Mouse (Mus musculus): ENCODE results near the gene Sesn1. TPM values are rescaled to one million over a fixed set of nuclear protein-coding genes. Genes with fewer than 3 reads are reported as not detected.

The Sesn1 gene
- polyA plus RNA-seq, 1 experiment, result 55.4 TPM

GRCm38 (mm10) chr10:41827784-41828183 lies 18.0 kb downstream of the Sesn1 start:
- H3K36me3 ChIP-seq (ENCODE audit: control insufficient read depth, insufficient read depth, low read length), result no peaks in the 10 kb centered on the region
- no peak overlapping the region for H3K4me3 ChIP-seq (ENCODE audit: low read depth, low read length)
- H3K27ac ChIP-seq (ENCODE audit: insufficient read depth, low read depth, low read length), result no peak overlapping the region
- 91% methylated on average over 4 of the region's 4 CpGs for WGBS
- H3K27me3 ChIP-seq (ENCODE audit: control insufficient read depth, insufficient read depth, low read length), result no peaks in the 10 kb centered on the region
- H3K4me1 ChIP-seq (ENCODE audit: control insufficient read depth, insufficient read depth, insufficient read length, low read length), result peaks cover 8% of the 10 kb centered on the region; the same call in 1 of the 2 replicates
- TF ChIP-seq POLR2A (IDR thresholded peaks at IDR 0.05; ENCODE audit: low read depth, low read length) (no peak), CTCF (IDR thresholded peaks at IDR 0.05; ENCODE audit: extremely low read depth, insufficient read length, insufficient replicate concordance, low read depth, low read length) (no peak)

GRCm38 (mm10) chr10:41829191-41829590 lies 19.5 kb downstream of the Sesn1 start:
- H3K27ac ChIP-seq (ENCODE audit: insufficient read depth, low read depth, low read length), result no peak overlapping the region
- TF ChIP-seq POLR2A (IDR thresholded peaks at IDR 0.05; ENCODE audit: low read depth, low read length), result no peak
- TF ChIP-seq CTCF (IDR thresholded peaks at IDR 0.05; ENCODE audit: extremely low read depth, insufficient read length, insufficient replicate concordance, low read depth, low read length), result no peak
- H3K4me1 ChIP-seq (ENCODE audit: control insufficient read depth, insufficient read depth, insufficient read length, low read length), result peaks cover 5% of the 10 kb centered on the region; the same call in 1 of the 2 replicates
- no peak overlapping the region for H3K4me3 ChIP-seq (ENCODE audit: low read depth, low read length)
- WGBS, result 88% methylated on average over 5 of the region's 5 CpGs
- no peaks in the 10 kb centered on the region for H3K27me3 ChIP-seq (ENCODE audit: control insufficient read depth, insufficient read depth, low read length)
- H3K36me3 ChIP-seq (ENCODE audit: control insufficient read depth, insufficient read depth, low read length), result no peaks in the 10 kb centered on the region

DNA sequence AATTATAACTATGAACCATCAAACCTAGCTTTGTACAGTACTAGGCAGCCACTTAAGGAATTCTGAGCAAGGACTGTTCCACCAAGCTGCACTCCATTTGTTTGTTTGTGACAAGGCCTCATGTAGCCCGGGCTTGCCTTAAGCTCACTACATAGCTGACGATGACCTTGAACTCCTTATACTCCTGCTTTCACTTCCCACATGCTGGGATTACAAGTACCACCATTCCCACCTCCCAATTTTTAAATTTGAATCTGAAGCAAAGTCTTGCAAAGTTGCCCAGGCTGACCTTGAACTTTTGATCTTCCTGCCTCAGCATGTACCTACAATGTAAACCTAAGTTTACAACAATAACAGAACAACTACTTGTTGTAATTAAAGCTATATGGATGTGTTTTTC lies 20.2 kb downstream of the Sesn1 start:
- Histone ChIP-seq H3K4me1 (ENCODE audit: control insufficient read depth, insufficient read depth, insufficient read length, low read length) (peaks cover 5% of the 10 kb centered on the region; the same call in 1 of the 2 replicates), H3K27me3 (ENCODE audit: control insufficient read depth, insufficient read depth, low read length) (no peaks in the 10 kb centered on the region), H3K27ac (ENCODE audit: insufficient read depth, low read depth, low read length) (no peak overlapping the region), H3K36me3 (ENCODE audit: control insufficient read depth, insufficient read depth, low read length) (no peaks in the 10 kb centered on the region), H3K4me3 (ENCODE audit: low read depth, low read length) (no peak overlapping the region)
- 83% methylated on average over 2 of the region's 2 CpGs for WGBS
- TF ChIP-seq POLR2A (IDR thresholded peaks at IDR 0.05; ENCODE audit: low read depth, low read length), result no peak
- TF ChIP-seq CTCF (IDR thresholded peaks at IDR 0.05; ENCODE audit: extremely low read depth, insufficient read length, insufficient replicate concordance, low read depth, low read length), result no peak

DNA sequence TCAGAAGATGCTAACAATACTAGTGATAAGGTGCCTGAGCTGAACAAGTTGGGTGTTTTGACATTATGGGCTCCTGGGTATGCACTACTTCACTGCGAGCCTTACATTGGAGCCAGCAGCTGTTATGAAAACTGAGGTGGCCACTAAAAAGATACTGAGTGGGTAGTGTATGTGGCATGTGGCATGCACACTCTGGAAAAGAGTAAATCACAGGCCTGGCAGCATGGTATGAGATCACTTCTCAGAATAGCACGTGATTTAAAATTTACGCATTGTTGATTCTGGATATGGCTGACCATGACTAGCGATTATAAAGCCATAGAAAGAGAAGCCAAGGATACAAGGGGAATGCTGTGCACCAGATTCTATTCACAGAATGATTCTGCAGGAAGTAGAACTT lies 20.7 kb downstream of the Sesn1 start:
- H3K27me3 ChIP-seq (ENCODE audit: control insufficient read depth, insufficient read depth, low read length), result no peaks in the 10 kb centered on the region
- no peak overlapping the region for H3K4me3 ChIP-seq (ENCODE audit: low read depth, low read length)
- H3K27ac ChIP-seq (ENCODE audit: insufficient read depth, low read depth, low read length), result no peak overlapping the region
- 74% methylated on average over 4 of the region's 4 CpGs for WGBS
- TF ChIP-seq CTCF (IDR thresholded peaks at IDR 0.05; ENCODE audit: extremely low read depth, insufficient read length, insufficient replicate concordance, low read depth, low read length) (no peak), POLR2A (IDR thresholded peaks at IDR 0.05; ENCODE audit: low read depth, low read length) (no peak)
- H3K4me1 ChIP-seq (ENCODE audit: control insufficient read depth, insufficient read depth, insufficient read length, low read length), result peaks cover 5% of the 10 kb centered on the region; the same call in 1 of the 2 replicates
- H3K36me3 ChIP-seq (ENCODE audit: control insufficient read depth, insufficient read depth, low read length), result no peaks in the 10 kb centered on the region

- Histone ChIP-seq H3K4me1 (ENCODE audit: control insufficient read depth, insufficient read depth, insufficient read length, low read length) (peaks cover 5% of the 10 kb centered on the region; the same call in 1 of the 2 replicates), H3K27ac (ENCODE audit: insufficient read depth, low read depth, low read length) (no peak overlapping the region), H3K4me3 (ENCODE audit: low read depth, low read length) (no peak overlapping the region), H3K27me3 (ENCODE audit: control insufficient read depth, insufficient read depth, low read length) (no peaks in the 10 kb centered on the region), H3K36me3 (ENCODE audit: control insufficient read depth, insufficient read depth, low read length) (no peaks in the 10 kb centered on the region)
- 60% methylated on average over 9 of the region's 9 CpGs for WGBS
- TF ChIP-seq POLR2A (IDR thresholded peaks at IDR 0.05; ENCODE audit: low read depth, low read length), result no peak
- TF ChIP-seq CTCF (IDR thresholded peaks at IDR 0.05; ENCODE audit: extremely low read depth, insufficient read length, insufficient replicate concordance, low read depth, low read length), result peak; percentile 58; the same call in 1 of the 2 replicates
These were observed 21.3 kb downstream of the Sesn1 start for GRCm38 (mm10) chr10:41830851-41831522.

GRCm38 (mm10) chr10:41832191-41832590 lies 22.5 kb downstream of the Sesn1 start:
- H3K4me1 ChIP-seq (ENCODE audit: control insufficient read depth, insufficient read depth, insufficient read length, low read length), result peaks cover 3% of the 10 kb centered on the region; the same call in 1 of the 2 replicates
- no peaks in the 10 kb centered on the region for H3K27me3 ChIP-seq (ENCODE audit: control insufficient read depth, insufficient read depth, low read length)
- WGBS, result 82% methylated on average over 6 of the region's 6 CpGs
- TF ChIP-seq CTCF (IDR thresholded peaks at IDR 0.05; ENCODE audit: extremely low read depth, insufficient read length, insufficient replicate concordance, low read depth, low read length) (no peak), POLR2A (IDR thresholded peaks at IDR 0.05; ENCODE audit: low read depth, low read length) (no peak)
- no peak overlapping the region for H3K27ac ChIP-seq (ENCODE audit: insufficient read depth, low read depth, low read length)
- H3K4me3 ChIP-seq (ENCODE audit: low read depth, low read length), result no peak overlapping the region
- no peaks in the 10 kb centered on the region for H3K36me3 ChIP-seq (ENCODE audit: control insufficient read depth, insufficient read depth, low read length)

- Histone ChIP-seq H3K4me1 (ENCODE audit: control insufficient read depth, insufficient read depth, insufficient read length, low read length) (no peaks in the 10 kb centered on the region), H3K4me3 (ENCODE audit: low read depth, low read length) (no peak overlapping the region), H3K27me3 (ENCODE audit: control insufficient read depth, insufficient read depth, low read length) (no peaks in the 10 kb centered on the region), H3K36me3 (ENCODE audit: control insufficient read depth, insufficient read depth, low read length) (no peaks in the 10 kb centered on the region), H3K27ac (ENCODE audit: insufficient read depth, low read depth, low read length) (no peak overlapping the region)
- 78% methylated on average over 2 of the region's 2 CpGs for WGBS
- TF ChIP-seq POLR2A (IDR thresholded peaks at IDR 0.05; ENCODE audit: low read depth, low read length) (no peak), CTCF (IDR thresholded peaks at IDR 0.05; ENCODE audit: extremely low read depth, insufficient read length, insufficient replicate concordance, low read depth, low read length) (no peak)
These were observed 24.4 kb downstream of the Sesn1 start for GRCm38 (mm10) chr10:41834131-41834530.

Data from small intestine, adult 2 months (tissue).